Mouse (Mus musculus) E14TG2a.4 (cell line): ENCODE results near the gene Umad1.

ENCODE experiments used
- CTCF ChIP-seq: conservative IDR thresholded peaks from 2 replicates; pipeline ENCODE4 v1.5.1; 2014; ENCODE audit warnings: low read length
- NANOG ChIP-seq: IDR thresholded peaks from 2 replicates; pipeline ENCODE4 v1.6.1; 2014; ENCODE audit warnings: borderline replicate concordance, low read length, mixed read lengths
- POU5F1 ChIP-seq: IDR thresholded peaks from 2 replicates; pipeline ENCODE4 v1.6.1; 2014; ENCODE audit warnings: low read length, borderline replicate concordance

- TF ChIP-seq CTCF (no peak), NANOG (no peak), POU5F1 (no peak)
Observed at GRCm38 (mm10) chr6:8489938-8490585, 231.0 kb downstream of the Umad1 start.
